In genomic region chrX:13357149-13357783, GRCm38 (mm10) we compare ENCODE assay signal across 19 mouse cellular contexts.
"Had no signal": no experiment of that assay in that cellular context is flagged by ENCODE, and none has a peak within 500 bp of the region (broad histone marks: within the 10 kb centered on the region; RNA-seq: fewer than 3 reads in every experiment).

No protein-coding gene starts in this region.

- H3K4me3 ChIP-seq: kidney, embryonic 15.5 days; left cerebral cortex, adult 2 months; liver, embryonic 12.5 days; liver, embryonic 15.5 days; lung, embryonic 15.5 days; midbrain, embryonic 12.5 days; midbrain, embryonic 15.5 days; myocyte; neural tube, embryonic 13.5 days had no signal

- H3K9me3 ChIP-seq: kidney, embryonic 15.5 days; liver, embryonic 12.5 days; liver, embryonic 15.5 days; lung, embryonic 15.5 days; midbrain, embryonic 12.5 days; midbrain, embryonic 15.5 days; neural tube, embryonic 13.5 days had no signal

- H3K4me2 ChIP-seq: kidney, embryonic 15.5 days; liver, embryonic 12.5 days; liver, embryonic 15.5 days; lung, embryonic 15.5 days; midbrain, embryonic 12.5 days; midbrain, embryonic 15.5 days; neural tube, embryonic 13.5 days had no signal

- H3K27me3 ChIP-seq: liver, embryonic 12.5 days; liver, embryonic 15.5 days; lung, embryonic 15.5 days; midbrain, embryonic 15.5 days had no signal

- H3K36me3 ChIP-seq: kidney, embryonic 15.5 days; liver, embryonic 12.5 days; liver, embryonic 15.5 days; lung, embryonic 15.5 days; midbrain, embryonic 12.5 days; midbrain, embryonic 15.5 days; neural tube, embryonic 13.5 days had no signal

- H3K4me1 ChIP-seq: kidney, embryonic 15.5 days; liver, embryonic 12.5 days; liver, embryonic 15.5 days; lung, embryonic 15.5 days; midbrain, embryonic 12.5 days; midbrain, embryonic 15.5 days; neural tube, embryonic 13.5 days had no signal

- DNase-seq: kidney, adult 8-10 months; kidney, postnatal 10 days; kidney, postnatal 36 days; layer of hippocampus, postnatal 36 days; lung, postnatal 10 days; lung, postnatal 4 days; thymus, adult 2 months; thymus, postnatal 14 days; thymus, postnatal 4 days had no signal

- H3K9ac ChIP-seq: kidney, embryonic 15.5 days; liver, embryonic 12.5 days; liver, embryonic 15.5 days; lung, embryonic 15.5 days; midbrain, embryonic 12.5 days; midbrain, embryonic 15.5 days; neural tube, embryonic 13.5 days had no signal

- H3K27ac ChIP-seq: kidney, embryonic 15.5 days; left cerebral cortex, adult 2 months; liver, embryonic 12.5 days; liver, embryonic 15.5 days; lung, embryonic 15.5 days; midbrain, embryonic 12.5 days; midbrain, embryonic 15.5 days; neural tube, embryonic 13.5 days; stomach, postnatal 0 days had no signal

- ATAC-seq: liver, embryonic 12.5 days; midbrain, embryonic 15.5 days had no signal
